Mouse (Mus musculus): Measurements from ENCODE around the gene Prkra.
"Not testable (repeated sequence)": the region's sequence is repeated elsewhere in the genome, so short reads cannot be mapped to it uniquely, and the experiment has no call there.

Prkra gene

DNA sequence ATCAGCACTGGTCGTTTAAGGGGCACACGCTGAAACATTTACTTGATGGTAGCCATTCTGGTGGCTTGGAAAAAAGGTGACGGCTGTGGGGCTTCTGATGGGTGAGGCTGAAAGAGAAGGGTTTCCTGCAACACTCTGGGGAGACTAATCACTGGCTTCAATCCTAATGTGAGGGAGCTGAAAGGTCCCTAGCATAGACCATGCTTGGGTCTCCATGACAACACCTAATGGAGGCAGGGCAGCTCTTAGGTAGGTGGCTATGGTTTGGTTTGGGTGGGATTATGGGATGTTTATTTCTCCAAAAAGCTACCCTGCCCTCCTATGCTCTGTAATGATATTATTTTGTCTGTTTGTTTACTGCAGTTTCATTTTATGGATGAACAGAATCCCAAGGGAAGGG is 7.6 kb upstream of the Prkra start:
- no peak for DNase-seq (ENCODE audit: low read depth, low spot score)

DNA sequence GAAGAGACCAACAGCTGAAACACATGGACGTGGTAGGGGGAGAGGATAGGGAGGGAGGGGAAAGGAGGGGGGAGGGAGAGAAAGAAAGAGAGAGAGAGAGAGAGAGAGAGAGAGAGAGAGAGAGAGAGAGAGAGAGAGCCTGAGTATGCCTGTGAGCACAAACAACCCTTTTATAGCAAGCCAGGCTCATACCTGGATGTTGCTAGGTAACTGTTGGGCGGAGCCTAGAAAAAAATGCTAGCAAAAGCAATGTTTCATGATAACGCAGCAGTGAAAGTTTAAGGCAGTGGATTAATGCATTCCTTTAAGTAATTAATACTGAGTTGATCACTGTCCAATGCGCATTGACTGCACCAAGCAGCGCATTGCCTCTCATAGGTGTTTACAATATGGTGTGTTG is 6.8 kb upstream of the Prkra start:
- no peak for DNase-seq (ENCODE audit: low read depth, low spot score)

DNA sequence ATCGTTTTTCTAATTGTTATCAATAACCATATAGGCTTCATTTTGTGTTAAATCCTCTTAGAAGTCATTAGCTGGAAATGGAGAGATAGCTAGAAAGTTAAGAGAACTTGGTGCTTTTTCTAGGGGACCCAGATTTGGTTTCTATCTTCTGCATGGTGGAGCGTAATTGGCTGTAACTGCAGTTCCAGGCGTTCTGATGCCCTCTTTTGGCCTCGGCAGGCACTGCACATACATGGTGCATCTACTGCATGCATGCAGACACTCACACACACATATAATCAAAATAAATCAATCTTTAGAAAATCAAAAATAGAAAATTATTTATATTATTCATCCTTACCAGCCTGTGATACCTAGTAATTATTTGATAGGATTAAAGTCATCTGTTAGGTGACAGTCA is 5.3 kb upstream of the Prkra start:
- DNase-seq (ENCODE audit: low read depth, low spot score) = no peak

DNA sequence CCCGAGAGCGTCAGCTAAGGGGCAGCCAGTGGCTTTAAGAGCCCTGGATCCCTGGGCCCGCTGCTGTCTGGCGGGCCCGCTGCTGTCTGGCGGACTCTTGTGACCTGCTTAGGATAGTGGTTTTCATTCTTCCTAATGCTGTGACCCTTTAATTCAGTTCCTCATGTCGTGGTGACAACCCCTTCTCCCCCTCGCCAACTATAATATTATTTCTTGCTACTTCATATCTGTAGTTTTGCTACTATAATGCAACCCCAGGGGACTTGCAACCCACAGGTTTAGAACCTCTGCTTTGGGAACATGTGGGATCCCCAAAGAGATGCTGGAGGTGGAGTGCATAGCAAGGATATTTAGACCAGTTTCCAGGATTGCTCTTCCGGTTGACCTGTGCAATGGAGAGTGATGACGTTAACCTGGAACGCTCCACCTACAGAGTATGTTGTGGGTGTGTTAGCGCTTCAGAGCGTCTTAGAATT is 889 bp upstream of the Prkra start:
- DNase-seq (ENCODE audit: low read depth, low spot score) = no peak

DNA sequence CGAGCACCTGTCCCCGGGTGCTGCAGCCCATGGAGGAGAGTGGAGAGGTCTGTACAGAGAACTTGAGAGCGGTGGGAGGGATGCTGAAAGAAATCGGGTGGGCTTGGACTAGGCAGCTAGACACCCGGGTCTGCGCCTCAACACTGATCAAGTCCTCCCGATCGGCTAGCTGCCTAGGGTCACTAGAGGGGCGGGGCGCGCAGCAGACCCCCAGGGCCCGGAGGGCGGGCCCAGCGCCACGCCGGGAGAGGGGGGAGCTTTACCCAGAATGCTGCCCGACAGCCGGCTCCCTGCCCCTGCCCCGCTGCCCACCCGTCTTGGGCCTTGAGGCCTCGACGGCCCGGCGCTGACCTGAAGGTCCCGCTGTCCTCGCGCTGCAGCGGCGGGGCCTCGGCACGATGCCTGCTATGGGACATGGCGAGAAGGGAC is 360 bp downstream of the Prkra start:
- DNase-seq (ENCODE audit: low read depth, low spot score) = no peak

DNA sequence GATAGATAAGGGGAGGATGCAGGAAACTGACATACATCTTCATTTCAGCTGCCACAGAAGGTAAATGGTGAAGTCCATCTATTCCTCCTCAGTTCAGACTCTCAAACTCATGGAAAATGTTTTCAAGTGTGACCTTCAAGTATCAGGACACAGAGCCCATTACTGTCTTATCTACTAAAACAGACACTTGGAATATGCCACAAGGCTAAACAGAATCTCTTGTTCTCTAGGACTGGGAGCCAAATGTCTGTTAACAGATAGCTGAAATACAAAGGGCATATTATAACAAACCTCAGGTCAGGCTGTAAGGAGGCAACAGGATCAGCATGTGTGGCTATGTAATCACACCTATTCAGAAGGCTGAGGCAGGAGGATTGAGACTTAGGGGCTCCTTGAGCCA is 4.0 kb downstream of the Prkra start:
- DNase-seq (ENCODE audit: low read depth, low spot score) = no peak

DNA sequence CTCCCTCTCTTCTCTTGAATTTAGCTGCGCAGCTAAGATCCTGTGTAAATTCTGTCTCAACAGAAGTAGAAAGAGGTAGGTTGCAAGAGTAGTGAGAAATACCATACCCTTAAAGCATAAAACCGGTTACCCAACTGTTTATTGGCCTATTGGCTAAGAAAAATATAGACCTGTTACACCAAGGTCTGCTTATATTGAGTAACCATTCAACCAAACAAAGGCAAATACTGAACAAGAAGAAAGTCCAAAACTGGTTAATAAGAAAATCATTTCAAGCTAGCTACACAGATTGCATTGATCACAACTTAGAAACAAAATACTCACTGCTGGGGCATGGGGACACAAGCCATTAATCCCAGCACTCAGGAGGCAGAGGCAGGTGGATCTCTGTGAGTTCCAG is 8.2 kb downstream of the Prkra start:
- no peak for DNase-seq (ENCODE audit: low read depth, low spot score)

DNA sequence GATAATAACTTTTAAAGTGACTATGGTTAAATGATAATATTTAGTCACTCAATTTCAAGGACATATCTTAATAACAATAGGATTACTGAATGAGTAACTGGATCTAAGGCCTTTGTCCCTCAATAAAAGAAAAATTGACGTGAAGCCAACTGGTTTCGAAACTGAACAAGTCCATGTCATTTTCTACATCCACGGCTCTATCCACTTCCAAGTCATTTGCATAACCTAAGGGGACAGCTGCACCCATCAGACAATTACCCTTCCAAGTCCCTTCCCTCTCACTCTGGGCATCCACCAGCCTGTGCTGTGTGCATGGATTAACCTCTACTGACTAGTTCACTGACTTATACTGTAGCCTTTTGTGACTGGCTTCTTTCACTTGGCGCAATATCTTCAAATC is 16.2 kb downstream of the Prkra start:
- DNase-seq (ENCODE audit: low read depth, low spot score) = no peak

DNA sequence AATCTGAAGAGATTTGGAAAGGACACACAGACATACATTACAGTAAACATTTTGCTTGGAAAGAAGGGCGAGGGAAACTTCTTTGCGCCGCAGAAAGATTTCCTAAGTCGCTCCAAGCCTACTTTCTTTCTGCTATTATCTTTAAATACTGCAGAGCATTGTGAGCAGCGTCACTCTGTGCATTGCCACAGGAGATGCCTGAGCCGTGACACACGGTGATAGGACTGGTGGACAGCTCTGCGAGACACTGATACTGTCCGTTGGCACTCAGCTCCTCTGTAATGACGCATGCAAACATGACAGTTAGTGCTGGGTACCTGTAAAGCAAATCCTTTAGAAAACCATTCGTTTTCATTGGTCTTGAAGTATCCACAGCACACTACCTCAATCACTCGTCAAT is 17.5 kb downstream of the Prkra start:
- no peak for DNase-seq (ENCODE audit: low read depth, low spot score)

DNA sequence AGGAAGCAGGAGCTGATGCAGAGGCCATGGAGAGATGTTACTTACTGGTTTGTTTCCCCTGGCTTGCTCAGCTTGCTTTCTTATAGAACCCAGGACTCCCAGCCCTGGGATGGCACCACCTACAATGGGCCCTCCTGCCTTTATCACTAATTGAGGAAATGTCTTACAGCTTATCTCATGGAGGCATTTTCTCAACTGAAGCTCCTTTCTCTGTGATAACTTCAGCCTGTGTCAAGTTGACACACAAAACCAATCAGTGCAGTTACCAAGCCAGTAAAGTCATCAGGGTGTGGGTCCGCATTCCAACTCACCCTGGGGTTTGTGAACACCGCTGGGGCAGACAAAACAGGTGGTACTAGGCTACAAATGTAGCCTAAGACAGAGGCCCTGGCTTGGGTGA is 25.5 kb downstream of the Prkra start:
- DNase-seq (ENCODE audit: low read depth, low spot score) = not testable (repeated sequence)

DNA sequence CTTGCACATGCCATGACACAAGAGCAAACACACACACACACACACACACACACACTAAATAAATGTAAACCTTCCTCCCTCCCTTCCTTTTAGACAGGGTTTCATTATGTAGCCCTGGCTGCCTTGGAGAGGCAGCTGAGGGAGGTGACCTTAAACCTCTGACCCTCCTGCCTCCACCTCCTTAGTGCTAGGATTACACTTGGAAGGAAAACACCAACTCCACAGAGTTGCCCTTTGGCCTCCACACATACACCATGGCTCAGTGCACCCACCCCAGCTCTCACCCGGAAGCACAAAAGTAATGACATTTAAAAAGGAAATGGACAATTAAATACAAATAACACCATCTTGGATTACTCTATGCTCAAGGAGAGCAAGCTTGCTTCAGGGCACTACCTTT is 26.1 kb downstream of the Prkra start:
- DNase-seq (ENCODE audit: low read depth, low spot score) = no peak

DNA sequence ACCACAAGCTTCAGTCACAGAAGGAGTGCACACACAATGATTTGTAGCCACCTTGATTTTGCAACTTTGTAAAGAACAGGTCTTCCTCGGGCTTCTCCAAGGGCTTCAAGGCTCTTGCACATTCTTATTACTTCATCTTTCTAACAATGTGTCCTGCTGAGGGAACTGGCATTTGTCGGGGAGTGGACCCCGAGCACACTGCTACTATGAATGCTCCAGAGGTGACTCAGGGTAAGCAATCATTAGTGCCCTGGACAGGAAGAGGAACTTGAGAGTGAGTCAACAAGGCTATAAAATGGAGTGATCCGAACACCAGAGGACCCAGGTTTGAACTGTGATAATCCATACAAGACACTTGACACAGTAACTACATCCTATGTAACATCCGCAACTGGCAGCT is 27.6 kb downstream of the Prkra start:
- DNase-seq (ENCODE audit: low read depth, low spot score) = no peak

DNA sequence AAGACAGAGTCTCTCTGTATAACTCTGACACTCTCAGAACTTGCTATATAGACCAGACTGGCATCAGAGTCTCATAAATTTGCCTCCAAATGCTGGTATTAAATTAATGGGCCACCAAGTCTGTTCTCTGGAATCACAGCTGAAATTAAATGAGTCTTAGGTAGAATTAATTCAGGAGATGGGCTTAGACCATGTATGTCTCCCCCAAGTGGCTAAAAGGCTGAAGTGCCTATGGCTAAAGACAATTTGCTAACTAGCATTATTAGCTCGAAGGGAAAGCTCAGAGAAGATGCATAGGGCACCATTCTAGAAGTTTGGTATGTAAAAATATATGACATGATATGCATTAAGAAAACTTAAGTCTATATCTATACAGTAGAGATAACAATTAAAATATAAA is 29.7 kb downstream of the Prkra start:
- DNase-seq (ENCODE audit: low read depth, low spot score) = peak; percentile 50

DNA sequence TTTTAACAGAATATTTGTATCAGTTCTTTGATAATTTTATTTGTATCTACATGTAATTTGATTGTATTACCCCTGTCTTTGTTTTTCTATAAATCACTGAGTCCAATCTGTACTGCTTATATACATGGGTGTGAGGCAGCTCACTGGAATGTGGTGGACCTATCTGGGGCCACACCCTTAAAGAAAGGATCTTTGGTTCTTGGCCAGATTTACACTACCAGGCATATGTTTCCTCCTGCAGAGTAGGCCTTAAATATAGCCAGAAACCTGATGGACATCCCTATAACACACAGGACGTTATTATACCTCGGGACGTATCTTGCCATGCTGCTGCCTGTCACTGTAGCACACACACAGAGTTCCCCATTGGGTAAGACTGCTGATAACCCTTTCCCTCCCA is 35.8 kb downstream of the Prkra start:
- no peak for DNase-seq (ENCODE audit: low read depth, low spot score)

DNA sequence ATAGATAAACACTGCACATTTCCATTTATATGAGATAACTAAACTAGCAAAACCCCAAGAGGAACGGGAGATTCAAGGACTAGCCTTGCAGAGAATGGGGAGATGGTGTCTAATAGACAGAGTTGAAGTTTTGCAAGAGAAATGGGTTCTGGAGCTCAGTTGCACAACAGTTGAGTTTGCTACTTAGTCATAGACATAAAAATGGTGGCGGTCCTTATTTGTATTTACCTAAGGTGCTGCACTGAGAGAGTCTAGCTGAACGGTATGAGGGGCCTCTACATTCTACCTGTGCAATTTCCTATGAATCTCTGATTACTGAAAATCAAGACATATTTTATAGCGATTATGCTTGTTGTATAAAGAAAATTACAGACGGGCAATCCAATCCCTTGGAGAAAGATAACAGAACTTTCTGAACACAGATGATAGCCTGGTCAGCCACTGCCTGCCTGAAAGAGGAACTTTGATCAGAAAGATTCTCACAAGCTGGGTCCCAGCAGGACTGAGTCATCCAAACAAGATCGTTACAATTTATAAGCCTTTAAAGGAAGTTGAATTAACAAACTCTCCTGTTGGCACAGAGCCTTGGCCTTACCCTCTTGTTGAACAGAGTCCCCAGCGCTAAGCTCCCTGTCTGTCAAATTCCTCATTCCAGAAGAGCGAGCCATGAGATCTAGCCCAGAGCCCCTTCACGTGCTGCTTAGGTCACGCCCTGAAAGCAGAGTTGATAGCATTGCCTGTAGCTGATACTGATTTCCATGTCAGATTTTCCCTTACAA is 37.3 kb downstream of the Prkra start:
- DNase-seq (ENCODE audit: low read depth, low spot score) = no peak

DNA sequence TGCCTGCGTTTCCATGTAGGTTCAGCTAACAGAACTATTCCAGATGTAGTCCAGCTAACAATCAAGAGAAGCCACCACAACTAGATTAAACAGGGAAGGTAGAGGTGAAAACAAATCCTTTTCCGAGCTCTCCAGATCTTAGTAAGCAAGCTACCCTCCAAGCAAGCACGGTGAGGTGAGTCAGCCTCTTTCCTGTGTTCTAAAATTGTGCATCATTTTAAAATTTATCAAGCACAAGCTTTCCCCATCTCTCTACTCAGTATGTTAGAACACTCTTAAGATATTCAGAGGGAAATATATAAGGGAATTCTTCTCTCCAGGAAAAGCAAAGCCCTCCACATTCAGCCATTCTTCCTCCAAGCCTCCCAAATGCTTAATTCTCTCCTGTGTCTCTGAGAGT is 41.1 kb downstream of the Prkra start:
- no peak for DNase-seq (ENCODE audit: low read depth, low spot score)

DNA sequence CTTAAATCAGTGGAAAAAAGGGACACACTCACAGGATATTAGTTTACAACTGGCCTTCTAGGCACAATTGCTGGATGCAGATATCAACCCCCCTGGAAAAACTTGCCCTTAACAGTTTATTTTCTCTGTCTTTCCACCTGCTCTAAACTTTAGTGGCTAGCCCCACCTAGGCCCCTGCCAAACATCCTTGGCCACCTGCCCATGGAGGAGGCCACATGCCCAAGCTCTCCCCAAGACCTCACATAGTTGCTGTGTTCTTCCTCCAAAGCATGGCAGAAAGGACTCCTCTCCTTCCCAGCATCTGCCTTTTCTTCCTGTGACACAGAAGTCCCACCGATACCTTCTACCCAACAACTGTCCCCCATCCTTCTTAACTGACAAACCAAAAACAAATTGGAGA is 45.6 kb downstream of the Prkra start:
- DNase-seq (ENCODE audit: low read depth, low spot score) = no peak

DNA sequence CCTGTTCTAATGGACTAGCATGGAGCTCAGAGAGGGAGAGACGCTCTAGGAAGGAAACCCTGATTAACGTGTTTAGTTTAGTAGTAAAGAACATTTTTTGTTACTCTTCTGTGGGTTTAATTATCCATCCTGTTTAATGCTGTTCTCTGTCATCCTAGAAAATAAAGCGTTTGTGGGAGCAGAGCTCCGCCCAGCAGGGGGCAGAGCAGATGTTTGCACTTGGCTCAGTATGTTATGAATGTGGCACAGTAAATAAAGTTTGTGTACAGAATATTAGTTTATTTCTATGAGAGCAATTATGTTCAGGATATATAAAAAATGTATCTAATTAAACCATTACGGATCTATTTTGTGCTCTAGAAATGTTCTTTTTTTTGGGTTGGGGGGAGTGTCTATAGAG is 48.6 kb downstream of the Prkra start:
- no peak for DNase-seq (ENCODE audit: low read depth, low spot score)

DNA sequence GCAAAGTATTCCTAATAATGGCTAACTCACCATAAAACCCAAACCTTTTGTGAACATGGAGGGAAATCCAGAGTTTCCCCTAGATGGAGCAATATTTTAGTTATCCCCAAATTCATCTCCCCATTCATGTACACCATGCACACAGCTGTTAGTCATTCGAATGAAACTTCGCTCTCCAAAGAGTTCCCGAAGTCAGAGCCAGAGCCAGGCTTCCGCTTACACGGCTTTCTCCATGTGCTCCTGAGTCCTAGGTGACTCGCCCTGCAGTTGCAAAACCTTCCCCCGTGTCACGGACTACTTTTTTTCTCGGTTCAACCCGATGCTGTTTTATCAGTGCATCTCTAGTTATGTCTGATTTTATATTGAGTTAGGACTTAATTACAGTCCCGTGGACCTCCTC is 50.3 kb downstream of the Prkra start:
- no peak for DNase-seq (ENCODE audit: low read depth, low spot score)

DNA sequence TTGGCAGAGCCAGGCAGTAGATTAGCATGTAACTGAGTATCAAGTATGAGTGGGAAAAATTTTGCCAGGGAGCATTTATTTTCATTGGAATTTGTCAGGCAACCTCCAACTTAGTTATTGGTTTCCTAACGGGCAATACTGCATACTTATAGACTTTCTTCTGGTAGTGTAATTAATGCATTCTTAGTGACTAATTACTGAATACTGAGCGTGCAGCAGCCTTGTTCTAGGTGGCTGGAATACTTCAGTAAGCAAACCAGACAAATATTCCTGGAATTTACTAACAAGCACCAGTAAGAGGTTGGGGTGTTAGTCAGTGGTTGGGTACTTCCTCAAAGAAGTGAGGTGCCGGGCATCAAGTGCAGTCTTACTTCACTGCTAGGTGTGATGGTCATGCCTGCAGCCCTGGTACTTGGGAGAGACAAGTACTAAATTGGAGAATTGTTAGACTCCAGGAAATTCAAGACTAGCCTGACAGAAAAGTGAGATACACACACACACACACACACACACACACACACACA is 55.4 kb downstream of the Prkra start:
- DNase-seq (ENCODE audit: low read depth, low spot score) = no peak

DNA sequence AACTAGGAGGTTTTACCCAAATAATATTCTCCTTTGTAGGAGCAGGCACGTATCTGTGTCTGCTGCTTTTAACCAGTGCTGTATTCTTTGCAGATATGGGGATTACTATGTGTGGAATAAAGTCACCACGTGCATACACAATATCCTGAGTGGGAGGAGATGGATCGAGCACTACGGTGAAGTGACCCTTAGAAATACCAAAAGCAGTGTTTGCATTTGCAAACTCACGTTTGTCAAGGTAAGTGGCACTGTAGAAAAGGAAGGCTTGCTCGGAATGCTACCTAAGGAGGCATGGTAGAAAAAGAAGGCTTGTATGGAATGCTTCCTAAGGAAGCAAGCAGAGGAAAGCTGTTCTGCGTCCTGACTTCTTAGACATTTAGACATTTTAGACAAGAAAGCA is 57.6 kb downstream of the Prkra start:
- DNase-seq (ENCODE audit: low read depth, low spot score) = no peak

DNA sequence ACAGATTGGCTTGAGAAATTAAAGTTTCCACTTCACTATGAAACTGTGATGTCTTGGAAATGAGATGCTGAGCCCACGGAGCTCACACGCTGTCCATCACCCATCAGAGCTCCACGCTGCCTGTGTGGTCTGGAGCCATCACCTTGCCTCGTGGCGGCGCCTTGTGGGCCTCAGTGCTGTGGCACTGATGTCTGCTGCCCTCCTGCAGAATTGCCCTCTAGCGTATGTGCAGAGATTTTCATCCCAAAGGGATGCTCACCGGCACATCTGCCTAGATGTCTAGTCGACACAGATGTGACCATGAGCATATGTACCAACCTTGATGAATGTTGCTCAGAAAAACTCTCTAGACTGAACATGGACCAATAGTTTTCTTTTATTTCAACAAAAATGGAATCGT is 60.9 kb downstream of the Prkra start:
- DNase-seq (ENCODE audit: low read depth, low spot score) = no peak

DNA sequence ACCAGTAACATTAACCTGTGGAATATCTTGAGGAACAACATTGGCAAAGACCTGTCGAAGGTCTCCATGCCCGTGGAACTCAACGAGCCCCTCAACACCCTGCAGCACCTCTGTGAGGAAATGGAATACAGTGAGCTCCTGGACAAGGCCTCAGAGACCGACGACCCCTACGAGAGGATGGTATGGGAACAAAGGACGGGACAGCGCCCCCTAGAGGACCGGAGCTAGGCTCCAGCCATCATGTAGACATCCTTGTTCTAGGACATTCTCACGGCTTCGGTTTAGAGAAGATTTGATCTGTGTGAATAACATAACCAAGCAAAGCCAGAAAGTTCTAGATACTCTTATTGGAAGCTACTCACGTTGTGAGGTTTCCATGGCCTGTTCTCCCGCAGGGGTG is 62.7 kb downstream of the Prkra start:
- DNase-seq (ENCODE audit: low read depth, low spot score) = no peak
